Mouse (Mus musculus): ENCODE measurements around the gene Taf5.

DNA sequence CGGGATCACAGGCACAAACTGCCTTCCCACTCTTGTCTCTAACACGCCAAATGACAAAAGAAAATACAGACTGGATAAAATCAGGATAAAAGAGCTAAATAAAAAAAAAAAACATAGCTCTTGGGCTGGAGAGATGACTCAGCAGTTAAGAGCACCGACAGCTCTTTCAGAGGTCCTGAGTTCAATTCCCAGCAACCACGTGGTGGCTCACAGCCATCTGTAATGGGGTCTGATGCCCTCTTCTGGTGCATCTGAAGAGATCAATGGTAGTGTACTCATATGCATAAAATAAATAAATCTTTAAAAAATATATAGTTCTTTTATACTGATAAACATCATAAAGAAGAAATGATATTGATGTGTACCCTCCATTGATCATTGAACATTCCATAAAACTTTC lies 14.6 kb upstream of the Taf5 start:
- TF ChIP-seq POLR2A (IDR thresholded peaks at IDR 0.05; ENCODE audit: low read depth, low read length) (no peak), CTCF (conservative IDR thresholded peaks at IDR 0.05; ENCODE audit: insufficient read depth, insufficient read length, low read depth, low read length) (no peak)

Measured in kidney, adult 2 months (tissue).